Mouse (Mus musculus) kidney, adult 2 months (tissue): ENCODE data around the gene Pak3.

Experiments used
- CTCF ChIP-seq: fragments of 200-500 bp; conservative IDR thresholded peaks from 2 replicates; pipeline ENCODE4 v1.5.1; 2011; ENCODE audit warnings: low read depth, mild to moderate bottlenecking, control low read depth, low read length, moderate library complexity, mixed read lengths; ENCODE audit not compliant: insufficient read depth, insufficient read length
- POLR2A ChIP-seq: fragments of 200-500 bp; IDR thresholded peaks from one replicate; pipeline ENCODE4 v1.6.1; 2011; ENCODE audit warnings: low read depth, low read length, control low read depth

GRCm38 (mm10) chrX:143664221-143665150 is 146.1 kb downstream of the Pak3 start:
- TF ChIP-seq CTCF (no peak), POLR2A (no peak)
